Mouse (Mus musculus): ENCODE data around the gene Glb1l.
"Not testable (repeated sequence)": the region's sequence is repeated elsewhere in the genome, so short reads cannot be mapped to it uniquely, and the experiment has no call there.

The Glb1l gene

GRCm38 (mm10) chr1:75210136-75211087 lies at the start of gene Glb1l, which contains the start of gene Stk16:
Glb1l (minus strand) TSS chr1:75210813.
Stk16 (plus strand) TSS chr1:75210838.
- DNase-seq (ENCODE audit: low spot score) = peak; percentile 92

GRCm38 (mm10) chr1:75255516-75256046 lies 45.0 kb upstream of the Glb1l start:
- no peak for DNase-seq (ENCODE audit: low spot score)

- DNase-seq (ENCODE audit: low spot score) = no peak
Observed at GRCm38 (mm10) chr1:75254625-75255013, 44.0 kb upstream of the Glb1l start.

GRCm38 (mm10) chr1:75253849-75254624 lies 43.4 kb upstream of the Glb1l start:
- DNase-seq (ENCODE audit: low spot score) = no peak

- no peak for DNase-seq (ENCODE audit: low spot score)
Observed at GRCm38 (mm10) chr1:75253029-75253428, 42.4 kb upstream of the Glb1l start.

GRCm38 (mm10) chr1:75252308-75252707 lies 41.7 kb upstream of the Glb1l start:
- DNase-seq (ENCODE audit: low spot score) = no peak

- DNase-seq (ENCODE audit: low spot score) = peak; percentile 41
Observed at GRCm38 (mm10) chr1:75251112-75251970, 40.7 kb upstream of the Glb1l start.

GRCm38 (mm10) chr1:75250498-75250897 lies 39.9 kb upstream of the Glb1l start:
- DNase-seq (ENCODE audit: low spot score) = no peak

- no peak for DNase-seq (ENCODE audit: low spot score)
Observed at GRCm38 (mm10) chr1:75248041-75248772, 37.6 kb upstream of the Glb1l start.

GRCm38 (mm10) chr1:75247071-75247930 lies 36.7 kb upstream of the Glb1l start:
- DNase-seq (ENCODE audit: low spot score) = no peak

- no peak for DNase-seq (ENCODE audit: low spot score)
Observed at GRCm38 (mm10) chr1:75244836-75245235, 34.2 kb upstream of the Glb1l start.

- no peak for DNase-seq (ENCODE audit: low spot score)
Observed at GRCm38 (mm10) chr1:75244175-75244826, 33.7 kb upstream of the Glb1l start.

- no peak for DNase-seq (ENCODE audit: low spot score)
Observed at GRCm38 (mm10) chr1:75243411-75243810, 32.8 kb upstream of the Glb1l start.

GRCm38 (mm10) chr1:75239591-75239990 lies 29.0 kb upstream of the Glb1l start:
- DNase-seq (ENCODE audit: low spot score) = no peak

- peak; percentile 84 for DNase-seq (ENCODE audit: low spot score)
Observed at GRCm38 (mm10) chr1:75236117-75237050, 25.8 kb upstream of the Glb1l start, which contains the start of gene Dnajb2. Dnajb2 (plus strand) TSS chr1:75236406.

GRCm38 (mm10) chr1:75234606-75235005 lies 24.0 kb upstream of the Glb1l start:
- DNase-seq (ENCODE audit: low spot score) = no peak

- DNase-seq (ENCODE audit: low spot score) = not testable (repeated sequence)
Observed at GRCm38 (mm10) chr1:75232489-75232888, 21.9 kb upstream of the Glb1l start.

GRCm38 (mm10) chr1:75231664-75232152 lies 21.1 kb upstream of the Glb1l start, which contains the start of gene A630095N17Rik:
A630095N17Rik (minus strand) TSS chr1:75232102.
- DNase-seq (ENCODE audit: low spot score) = no peak

Measured in ovary, adult 18-20 months (tissue).